Mouse (Mus musculus): ENCODE measurements around the gene Abcg8.
A peak's percentile ranks its signal among the peaks of the same experiment; 100 is the strongest.

Abcg8 gene

DNA sequence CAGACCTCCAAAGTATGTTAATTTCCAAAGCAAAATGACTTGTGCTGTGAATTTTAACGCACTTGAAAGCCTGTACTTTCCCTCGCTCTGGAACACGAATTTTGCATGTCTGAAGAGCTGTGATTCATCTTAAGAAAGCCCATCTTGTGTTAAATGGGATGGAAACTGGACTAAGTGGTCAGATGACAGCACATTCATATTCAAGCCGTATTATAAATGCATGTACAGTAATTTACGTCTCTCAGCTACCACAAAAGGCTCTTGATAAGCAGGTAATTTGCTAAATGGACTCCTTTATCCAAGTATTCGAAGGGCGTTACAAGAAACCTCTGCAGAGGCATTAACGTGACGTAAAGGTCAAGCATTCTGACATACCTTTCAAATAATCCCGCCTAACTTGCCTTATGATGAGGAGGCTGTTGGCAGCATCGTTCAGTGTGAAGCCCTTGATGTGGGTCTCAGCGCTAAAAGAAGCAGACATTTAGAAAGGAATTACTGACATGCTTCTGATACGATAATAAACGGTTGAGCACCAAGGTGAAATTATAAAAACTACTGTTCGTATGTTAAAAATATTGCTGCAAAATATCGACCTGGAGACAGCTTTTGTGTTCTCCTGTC is 40.3 kb downstream of the Abcg8 start:
- no peak for DNase-seq

DNA sequence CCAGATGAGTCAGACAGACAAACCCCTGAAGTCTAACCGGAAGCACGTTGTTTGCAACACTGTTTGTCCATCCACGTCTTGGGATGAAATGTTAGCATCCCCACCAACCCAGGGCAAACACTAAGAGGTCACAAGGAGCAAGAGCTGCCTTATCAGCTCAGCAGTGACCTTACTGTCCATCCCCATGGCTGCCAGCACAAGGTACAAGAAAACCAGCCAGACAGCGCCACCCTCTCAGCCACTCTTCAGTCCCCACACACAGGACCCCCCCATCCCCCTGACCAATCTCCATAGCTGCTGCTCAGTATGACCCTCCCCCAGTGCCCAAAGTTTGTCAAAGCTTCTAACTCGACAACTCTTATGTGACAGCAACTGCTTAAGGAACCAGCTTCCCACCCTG is 41.3 kb downstream of the Abcg8 start:
- DNase-seq, result no peak

DNA sequence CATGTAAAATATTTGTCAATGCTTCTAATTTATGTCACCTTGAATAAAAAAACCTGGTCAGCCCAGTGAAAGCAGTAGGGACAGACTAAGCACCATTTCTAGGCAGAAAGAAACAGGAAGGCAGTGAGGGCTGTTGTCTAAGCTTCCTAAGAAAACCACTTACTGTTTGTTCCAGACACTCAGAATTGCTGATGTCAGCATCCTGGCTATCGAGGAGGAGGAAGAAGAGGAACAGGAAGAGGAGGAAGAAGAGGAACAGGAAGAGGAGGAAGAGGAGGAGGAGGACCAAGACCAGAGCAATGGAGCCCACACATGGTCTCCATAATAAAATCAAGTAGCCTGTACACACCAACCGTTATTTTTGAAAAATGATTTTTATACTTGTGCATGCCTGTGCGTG is 43.0 kb downstream of the Abcg8 start:
- DNase-seq, result no peak

DNA sequence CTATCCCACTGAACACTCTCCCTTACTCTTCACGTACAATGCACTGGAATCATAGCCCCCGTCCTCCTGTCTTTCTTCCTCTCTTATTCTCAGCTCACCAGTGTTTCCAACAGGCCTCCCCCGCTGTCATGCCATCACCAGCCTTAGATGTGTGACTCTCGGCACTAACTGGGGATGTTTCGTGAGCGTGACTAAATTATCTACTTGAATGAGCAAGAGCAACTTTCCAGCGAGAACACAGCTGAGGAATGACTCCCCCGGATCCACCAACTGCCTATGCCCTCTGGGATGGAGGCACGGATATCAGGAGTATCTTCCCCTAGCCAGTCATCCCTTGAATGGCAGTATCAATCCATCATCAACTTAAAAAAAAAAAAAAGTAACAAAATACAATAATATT is 47.9 kb downstream of the Abcg8 start:
- DNase-seq, result no peak

DNA sequence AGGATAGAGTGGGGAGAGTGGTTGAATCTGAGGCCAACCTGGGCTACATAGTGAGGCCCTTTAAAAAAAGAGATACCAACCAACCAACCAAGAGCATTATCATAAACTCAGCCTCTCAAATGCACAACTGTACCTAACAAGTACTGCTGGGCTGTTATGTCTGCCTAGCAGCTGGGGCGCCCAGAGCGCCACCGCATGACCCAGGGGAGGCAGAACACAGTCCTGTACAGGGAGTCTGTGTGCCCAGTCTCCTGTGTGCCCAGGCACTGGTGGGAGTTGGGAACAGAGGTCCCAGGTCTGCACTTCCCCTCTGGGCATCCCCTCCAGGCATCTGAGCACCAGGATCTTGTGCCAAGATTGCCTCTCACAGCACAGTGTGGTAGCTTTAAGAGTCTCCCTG is 49.1 kb downstream of the Abcg8 start:
- no peak for DNase-seq

DNA sequence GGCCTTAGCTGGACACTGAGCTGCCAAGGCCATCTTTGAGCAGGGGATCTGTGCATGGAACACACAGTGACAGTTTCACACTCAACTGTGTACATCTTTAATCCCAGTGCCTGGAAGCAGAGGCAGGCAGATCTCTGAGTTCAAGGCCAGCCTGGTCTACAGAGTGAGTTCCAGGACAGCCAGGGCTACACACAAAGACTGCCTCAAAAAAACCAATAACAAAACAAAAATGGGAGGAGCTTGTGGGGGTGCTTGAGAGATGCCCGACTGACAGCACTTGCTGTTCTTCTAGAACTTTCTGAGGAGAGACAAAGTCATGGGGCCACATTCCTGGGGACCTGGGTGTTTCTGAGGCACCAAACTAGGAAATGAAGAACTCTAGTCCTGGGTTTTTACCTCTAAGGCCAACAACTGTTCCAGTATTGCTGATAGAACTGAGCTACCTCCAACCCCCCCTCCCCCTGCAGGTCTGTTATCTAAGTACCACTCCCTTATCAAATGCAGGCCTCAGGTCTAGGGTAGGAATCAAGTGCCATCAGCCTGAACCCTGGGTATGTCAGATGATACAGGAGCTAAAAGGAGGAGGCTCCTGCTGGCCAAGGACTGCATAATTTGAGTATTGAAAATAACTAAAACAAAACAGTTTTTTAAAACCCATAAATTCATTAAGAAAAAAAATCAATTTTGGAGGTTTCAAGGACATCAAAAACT is 52.3 kb downstream of the Abcg8 start:
- DNase-seq, result no peak

DNA sequence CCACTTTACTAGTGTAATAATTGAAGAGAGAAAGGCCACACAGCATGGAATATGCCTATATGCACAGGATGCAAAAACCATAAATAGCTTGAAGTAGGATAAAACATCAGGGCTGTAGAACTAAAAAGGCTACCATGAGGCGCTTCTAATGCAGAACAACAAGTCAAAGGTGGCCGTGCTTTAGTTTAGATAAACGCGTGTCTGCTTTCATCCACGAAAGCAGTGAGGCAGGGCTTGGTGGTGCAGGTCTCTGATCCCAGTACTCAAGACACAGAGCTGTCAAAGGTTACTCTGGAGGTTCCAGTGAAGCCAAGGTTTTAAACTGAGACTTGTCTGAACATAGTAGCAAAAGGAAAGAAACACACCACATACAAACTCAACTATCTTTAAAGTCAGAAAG is 53.0 kb downstream of the Abcg8 start:
- no peak for DNase-seq

DNA sequence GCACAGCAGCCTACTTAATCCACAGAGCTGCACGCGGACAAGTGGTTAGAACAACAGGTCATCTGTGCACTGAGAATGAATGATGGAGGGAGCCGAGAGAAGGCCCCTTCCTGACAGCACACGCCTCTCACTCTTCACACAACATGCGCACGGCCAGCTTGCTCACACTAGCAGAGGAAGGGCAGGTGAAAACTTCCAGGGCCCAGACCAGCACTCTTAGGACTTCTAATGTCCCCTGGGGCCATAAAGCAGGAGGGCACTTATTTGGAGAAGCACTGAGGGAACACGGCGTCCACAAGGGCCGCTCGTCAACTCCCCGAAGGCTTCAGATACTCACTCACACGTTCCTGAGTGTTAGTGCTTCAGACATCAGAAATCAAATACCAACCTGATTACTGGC is 55.3 kb downstream of the Abcg8 start:
- no peak for DNase-seq

DNA sequence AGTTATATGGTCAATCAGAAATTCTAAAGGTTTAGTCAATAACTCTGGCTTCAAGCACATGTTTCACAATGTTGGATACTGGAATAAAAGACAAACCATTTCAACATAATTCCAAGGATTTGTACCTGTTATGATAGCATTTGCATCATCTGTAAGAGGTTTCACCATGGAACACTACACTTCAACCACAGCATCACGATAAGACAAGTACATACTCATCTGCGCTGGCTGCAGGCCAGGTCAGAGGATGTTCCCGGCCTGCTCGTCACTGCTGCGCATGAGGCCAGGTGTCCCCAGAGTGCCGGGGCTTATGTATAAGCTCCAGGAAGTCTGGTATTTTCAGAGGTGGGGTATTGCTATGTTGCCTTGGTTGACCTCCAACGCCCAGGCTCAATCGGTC is 56.5 kb downstream of the Abcg8 start:
- no peak for DNase-seq

DNA sequence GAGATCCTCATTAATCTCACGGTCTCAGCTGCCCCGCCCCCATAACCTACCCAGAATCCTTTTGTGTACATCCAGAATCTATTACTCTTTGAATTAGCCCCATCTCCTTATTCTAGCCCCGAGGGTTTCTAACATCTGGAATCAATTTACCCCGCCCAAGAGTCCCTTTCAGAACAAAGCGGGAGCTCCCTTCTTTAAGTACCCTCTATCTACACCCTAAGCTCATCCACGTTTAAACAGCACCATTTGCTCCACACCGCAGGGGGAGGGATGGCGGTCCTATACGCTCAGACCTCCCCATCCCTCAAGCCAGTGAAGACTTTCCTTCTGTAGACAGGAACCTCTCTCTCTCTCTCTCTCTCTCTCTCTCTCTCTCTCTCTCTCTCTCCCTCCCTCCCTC is 60.6 kb downstream of the Abcg8 start:
- DNase-seq, result no peak

DNA sequence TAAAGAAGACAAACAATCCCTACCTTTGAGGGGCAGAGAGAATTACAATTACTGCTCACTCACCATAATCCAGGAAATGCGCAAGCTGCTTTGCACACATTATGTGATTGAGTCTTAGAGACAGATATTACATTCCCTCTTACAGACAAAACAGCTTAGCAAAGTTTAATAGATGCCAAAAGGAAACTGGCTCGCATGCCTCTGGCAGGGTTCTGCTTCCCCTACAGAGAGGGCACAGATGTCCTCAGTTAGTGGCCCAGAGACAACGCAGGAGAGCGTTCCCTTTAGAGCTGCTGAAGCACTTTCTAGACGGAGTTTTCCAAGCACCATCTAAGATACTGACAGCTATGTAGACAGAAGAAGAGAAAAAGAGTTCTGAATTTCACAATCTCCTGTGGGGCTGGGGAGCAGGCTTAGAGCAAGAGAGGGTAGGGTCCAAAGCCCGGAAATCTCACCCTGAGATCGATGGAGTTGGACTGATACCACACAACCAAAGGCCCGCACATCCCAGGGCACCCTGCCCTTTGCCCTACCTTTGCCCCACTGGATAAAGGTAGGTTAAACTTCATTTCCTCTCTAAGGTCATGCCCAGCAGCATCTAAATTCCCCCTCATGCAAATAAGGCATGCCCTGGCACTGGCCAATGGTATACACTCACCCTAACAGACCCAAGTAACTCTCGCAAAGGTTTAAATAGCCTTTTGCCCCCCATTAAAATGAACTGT is 62.1 kb downstream of the Abcg8 start:
- no peak for DNase-seq

DNA sequence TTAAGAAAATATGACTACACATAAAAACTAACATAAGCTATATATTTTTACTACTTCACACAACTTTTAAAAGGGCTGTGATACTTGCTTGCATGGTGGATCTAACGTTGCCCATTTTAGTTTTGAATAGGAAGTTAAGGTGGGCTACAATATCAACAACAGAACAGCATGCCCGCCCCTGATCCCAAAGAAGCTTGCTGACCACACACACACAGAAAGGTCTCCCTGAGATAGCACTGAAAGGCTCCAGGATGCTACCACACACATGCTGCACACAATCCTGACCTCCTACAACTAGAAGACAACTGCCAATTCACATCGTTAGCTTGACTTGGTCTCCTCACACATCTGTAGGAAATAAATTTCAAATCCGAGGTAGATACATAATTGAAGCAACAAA is 68.2 kb downstream of the Abcg8 start:
- no peak for DNase-seq

DNA sequence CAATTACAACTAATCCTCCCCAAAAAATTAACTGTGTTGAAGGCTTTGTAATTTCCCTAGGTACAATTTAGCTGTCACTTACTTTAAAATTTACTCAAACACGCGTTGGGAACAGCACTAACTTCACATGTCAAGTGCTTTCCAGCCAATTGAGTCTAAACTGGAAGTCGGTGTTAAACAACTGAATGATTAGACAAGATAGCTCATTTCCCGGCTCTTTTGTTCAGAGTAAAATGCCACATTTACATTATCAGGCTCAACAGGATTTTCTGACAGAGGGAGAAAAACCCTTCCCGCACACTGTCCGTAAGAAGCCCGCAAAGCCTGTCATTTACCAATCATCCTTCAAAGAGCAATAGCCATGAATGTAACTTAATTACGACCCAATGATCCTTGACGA is 68.9 kb downstream of the Abcg8 start:
- no peak for DNase-seq

DNA sequence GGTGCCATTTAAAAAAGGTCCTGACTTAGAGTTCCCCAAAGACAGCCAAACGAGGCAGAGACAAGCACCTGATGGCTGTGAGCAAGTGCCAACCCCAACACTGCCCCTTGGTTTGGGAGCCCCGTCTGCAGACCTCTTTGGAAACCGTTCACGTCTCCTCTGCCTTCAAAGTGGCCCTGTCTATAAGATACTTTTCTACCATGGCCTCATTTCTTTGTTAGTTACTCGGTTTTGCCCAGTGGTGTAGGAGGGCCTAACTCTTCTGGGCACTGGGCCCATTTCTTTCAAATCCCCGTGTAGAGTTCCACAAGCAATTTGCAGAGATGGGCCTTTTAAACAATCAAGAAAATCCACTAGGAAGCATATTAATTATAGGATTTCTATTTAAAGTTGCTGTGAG is 71.1 kb downstream of the Abcg8 start:
- no peak for DNase-seq

DNA sequence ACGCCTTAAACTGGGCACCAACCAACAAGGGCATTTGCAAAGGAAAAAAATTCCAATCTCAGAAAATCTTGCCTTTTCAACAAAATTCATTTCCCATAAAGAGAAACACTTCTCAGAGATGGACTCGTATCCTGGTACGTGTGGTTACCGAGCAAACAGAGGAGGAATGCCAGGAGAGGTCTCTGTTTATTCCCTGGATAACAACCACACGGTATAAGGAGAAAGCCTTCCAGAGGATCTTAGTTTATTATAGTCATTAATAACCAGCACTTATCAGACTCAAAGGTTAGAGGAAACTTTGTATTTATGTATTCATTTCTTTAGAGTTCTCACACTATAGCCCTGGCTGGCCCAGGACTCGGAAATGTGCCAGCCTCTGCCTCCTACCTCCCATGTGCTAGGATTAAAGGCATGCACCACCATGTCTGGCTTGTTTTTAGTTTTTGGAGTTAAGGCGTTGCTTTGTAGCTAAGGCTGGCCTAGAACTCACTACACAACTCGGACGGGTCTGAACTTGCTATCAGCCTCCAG is 72.1 kb downstream of the Abcg8 start:
- DNase-seq, result no peak

DNA sequence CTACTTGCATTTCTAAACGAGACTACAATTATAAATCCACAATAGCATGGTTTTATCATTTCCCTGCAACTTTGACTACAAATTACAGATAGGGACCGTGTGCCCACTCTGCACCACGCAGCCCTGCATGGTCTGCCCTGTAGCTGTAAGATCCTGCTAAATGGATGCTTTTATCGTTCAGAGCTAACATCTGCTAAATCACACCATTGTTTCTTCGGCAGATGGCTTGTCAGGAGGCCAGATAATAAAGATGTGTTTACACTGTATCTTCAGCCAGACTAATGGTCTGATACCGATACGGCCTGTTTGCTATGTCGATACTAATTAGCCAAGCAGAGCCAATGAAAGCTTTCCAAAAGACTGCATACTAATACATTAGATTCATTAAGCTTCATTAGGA is 73.2 kb downstream of the Abcg8 start:
- peak; percentile 89 for DNase-seq
